Comparison of ENCODE assay signal across 8 mouse cellular contexts in genomic region chr17:32991965-32992698, GRCm38 (mm10). TPM values are rescaled to one million over a fixed set of nuclear protein-coding genes. Genes with fewer than 3 reads are reported as not detected.
DNase-seq lines count a peak whose midpoint lies in the region; ATAC-seq and TF ChIP-seq lines count a peak whose summit lies in the region.

No protein-coding gene starts in this region.

- no peak for ATAC-seq in kidney, embryonic 14.5 days (ENCODE audit: low FRiP score, low TSS enrichment)
- ATAC-seq in heart, embryonic 15.5 days (replicated peaks; ENCODE audit: insufficient number of reproducible peaks, insufficient read depth, low FRiP score, low read depth): no peak
- no peak for ATAC-seq in limb, embryonic 13.5 days (ENCODE audit: low FRiP score, low read depth)
- ATAC-seq in midbrain, postnatal 0 days (ENCODE audit: low FRiP score): no peak

- H3K27ac ChIP-seq in kidney, embryonic 14.5 days (ENCODE audit: low read depth, low read length): no peak overlapping the region
- no peak overlapping the region for H3K27ac ChIP-seq in heart, embryonic 15.5 days
- no peak overlapping the region for H3K27ac ChIP-seq in limb, embryonic 13.5 days
- H3K27ac ChIP-seq in midbrain, postnatal 0 days (ENCODE audit: low read depth, low read length): peak overlapping the region; percentile 88; the same call in 1 of the 2 replicates

- H3K9ac ChIP-seq in kidney, embryonic 14.5 days (ENCODE audit: low read depth, low read length): no peak overlapping the region
- no peak overlapping the region for H3K9ac ChIP-seq in heart, embryonic 15.5 days
- peak overlapping the region; percentile 80 for H3K9ac ChIP-seq in limb, embryonic 13.5 days
- no peak overlapping the region; the same call in 1 of the 2 replicates for H3K9ac ChIP-seq in midbrain, postnatal 0 days (replicated peaks; ENCODE audit: low read length, poor library complexity, severe bottlenecking)

- peak overlapping the region; percentile 77 for H3K4me2 ChIP-seq in kidney, embryonic 14.5 days (replicated peaks; ENCODE audit: low read depth, low read length)
- peak overlapping the region; percentile 71 for H3K4me2 ChIP-seq in heart, embryonic 15.5 days
- H3K4me2 ChIP-seq in limb, embryonic 13.5 days (replicated peaks): peak overlapping the region; percentile 85
- H3K4me2 ChIP-seq in midbrain, postnatal 0 days (ENCODE audit: low read depth, low read length, poor library complexity, severe bottlenecking): peak overlapping the region; percentile 83

- no peaks in the 10 kb centered on the region for H3K9me3 ChIP-seq in kidney, embryonic 14.5 days (ENCODE audit: control insufficient read depth, low read length)
- H3K9me3 ChIP-seq in heart, embryonic 15.5 days (replicated peaks): no peaks in the 10 kb centered on the region
- no peaks in the 10 kb centered on the region for H3K9me3 ChIP-seq in limb, embryonic 13.5 days
- no peaks in the 10 kb centered on the region for H3K9me3 ChIP-seq in midbrain, postnatal 0 days (ENCODE audit: low read length)

- no peak for DNase-seq in kidney, adult 18-20 months
- DNase-seq in T-cell, adult 2 months (ENCODE audit: low spot score): peak; percentile 53
- peak; percentile 22 for DNase-seq in midbrain, postnatal 0 days (ENCODE audit: low spot score)
- DNase-seq in left cerebral cortex, adult 8-10 months (ENCODE audit: low spot score in 2 of 2): no peak
- no peak for DNase-seq in ovary, postnatal 36 days (ENCODE audit: low spot score)

- peaks cover 11% of the 10 kb centered on the region; the same call in 1 of the 2 replicates for H3K36me3 ChIP-seq in kidney, embryonic 14.5 days (ENCODE audit: control insufficient read depth, insufficient read depth, low read length)
- H3K36me3 ChIP-seq in heart, embryonic 15.5 days: peaks cover 11% of the 10 kb centered on the region
- peaks cover 24% of the 10 kb centered on the region for H3K36me3 ChIP-seq in limb, embryonic 13.5 days
- H3K36me3 ChIP-seq in midbrain, postnatal 0 days (ENCODE audit: insufficient read depth, low read length): peaks cover 4% of the 10 kb centered on the region; the same call in 1 of the 2 replicates

- WGBS in kidney, embryonic 14.5 days: 74% methylated on average over 12 of the region's 12 CpGs
- WGBS in heart, embryonic 15.5 days: 64% methylated on average over 12 of the region's 12 CpGs
- WGBS in limb, embryonic 13.5 days: 73% methylated on average over 12 of the region's 12 CpGs
- WGBS in midbrain, postnatal 0 days: 61% methylated on average over 12 of the region's 12 CpGs

- H3K27me3 ChIP-seq in kidney, embryonic 14.5 days (ENCODE audit: control insufficient read depth, insufficient read depth, low read length): no peaks in the 10 kb centered on the region
- no peaks in the 10 kb centered on the region for H3K27me3 ChIP-seq in heart, embryonic 15.5 days
- no peaks in the 10 kb centered on the region for H3K27me3 ChIP-seq in limb, embryonic 13.5 days
- no peaks in the 10 kb centered on the region for H3K27me3 ChIP-seq in midbrain, postnatal 0 days (ENCODE audit: insufficient read depth, low read length)

- H3K4me1 ChIP-seq in kidney, embryonic 14.5 days (ENCODE audit: control insufficient read depth, insufficient read depth, low read length): 0 out of 2 replicates have a peak, but pooled peaks cover 3% of the 10 kb centered on the region
- peaks cover 7% of the 10 kb centered on the region for H3K4me1 ChIP-seq in heart, embryonic 15.5 days (replicated peaks)
- H3K4me1 ChIP-seq in limb, embryonic 13.5 days: peaks cover 6% of the 10 kb centered on the region
- H3K4me1 ChIP-seq in midbrain, postnatal 0 days (ENCODE audit: insufficient read depth, low read length): peaks cover 4% of the 10 kb centered on the region; the same call in 1 of the 2 replicates

- H3K4me3 ChIP-seq in kidney, embryonic 14.5 days (ENCODE audit: low read length): peak overlapping the region; percentile 65; the same call in 1 of the 2 replicates
- peak overlapping the region; percentile 81 for H3K4me3 ChIP-seq in heart, embryonic 15.5 days
- peak overlapping the region; percentile 80 for H3K4me3 ChIP-seq in limb, embryonic 13.5 days
- peak overlapping the region; percentile 73 for H3K4me3 ChIP-seq in midbrain, postnatal 0 days (ENCODE audit: low read depth, low read length)

- peak; percentile 52 for TF ChIP-seq CTCF in midbrain, postnatal 0 days (IDR thresholded peaks at IDR 0.05)

RNA-seq across cellular contexts. Expression of gene Zfp952, which starts 0.8 kb away (rescaled TPM):
- 7.6 and 13.5 TPM in 2 replicates for polyA plus RNA-seq in kidney, embryonic 14.5 days (2014; fragmentation: Nextera tagmentation; extraction: Ambion mirVana)
- polyA plus RNA-seq in heart, embryonic 15.5 days (2015; fragmentation: Nextera tagmentation; extraction: Ambion mirVana): 6.7 and 8.9 TPM in 2 replicates
- 14.9 and 17.6 TPM in 2 replicates for polyA plus RNA-seq in limb, embryonic 13.5 days (2015; fragmentation: Nextera tagmentation; extraction: Ambion mirVana)
- total RNA-seq in midbrain, postnatal 0 days (2014; rRNA removed): 9.9 and 15.7 TPM in 2 replicates
- 12.1 TPM in 2 replicates for polyA plus RNA-seq in midbrain, postnatal 0 days (2015; fragmentation: Nextera tagmentation; extraction: Ambion mirVana)
- 10 to 100 TPM; 15.0 to 16.7 (median 15.9) TPM for total RNA-seq in left cerebral cortex, adult 8-10 months (2022)

RNA-seq across cellular contexts. Expression of gene Zfp472, which starts 26.5 kb away (rescaled TPM):
- 11.0 and 15.4 TPM in 2 replicates for polyA plus RNA-seq in kidney, embryonic 14.5 days (2014; fragmentation: Nextera tagmentation; extraction: Ambion mirVana)
- 4.9 and 7.4 TPM in 2 replicates for polyA plus RNA-seq in heart, embryonic 15.5 days (2015; fragmentation: Nextera tagmentation; extraction: Ambion mirVana)
- 12.3 and 13.1 TPM in 2 replicates for polyA plus RNA-seq in limb, embryonic 13.5 days (2015; fragmentation: Nextera tagmentation; extraction: Ambion mirVana)
- 4.2 and 5.7 TPM in 2 replicates for total RNA-seq in midbrain, postnatal 0 days (2014; rRNA removed)
- 6.1 TPM in 2 replicates for polyA plus RNA-seq in midbrain, postnatal 0 days (2015; fragmentation: Nextera tagmentation; extraction: Ambion mirVana)
- 1 to 10 TPM; 4.8 to 7.0 (median 5.9) TPM for total RNA-seq in left cerebral cortex, adult 8-10 months (2022)

RNA-seq across cellular contexts. Expression of gene Zfp763, which starts 41.1 kb away (rescaled TPM):
- polyA plus RNA-seq in kidney, embryonic 14.5 days (2014; fragmentation: Nextera tagmentation; extraction: Ambion mirVana): 11.9 and 18.5 TPM in 2 replicates
- polyA plus RNA-seq in heart, embryonic 15.5 days (2015; fragmentation: Nextera tagmentation; extraction: Ambion mirVana): 6.0 and 6.2 TPM in 2 replicates
- polyA plus RNA-seq in limb, embryonic 13.5 days (2015; fragmentation: Nextera tagmentation; extraction: Ambion mirVana): 18.5 and 18.6 TPM in 2 replicates
- total RNA-seq in midbrain, postnatal 0 days (2014; rRNA removed): 10.8 and 20.8 TPM in 2 replicates
- 18.2 and 19.7 TPM in 2 replicates for polyA plus RNA-seq in midbrain, postnatal 0 days (2015; fragmentation: Nextera tagmentation; extraction: Ambion mirVana)
- total RNA-seq in left cerebral cortex, adult 8-10 months (2022): 10 to 100 TPM; 18.8 to 22.3 (median 20.7) TPM

RNA-seq across cellular contexts. Expression of gene Cyp4f13, which starts 44.9 kb away (rescaled TPM):
- 8.4 and 10.3 TPM in 2 replicates for polyA plus RNA-seq in kidney, embryonic 14.5 days (2014; fragmentation: Nextera tagmentation; extraction: Ambion mirVana)
- polyA plus RNA-seq in heart, embryonic 15.5 days (2015; fragmentation: Nextera tagmentation; extraction: Ambion mirVana): 10.0 and 11.6 TPM in 2 replicates
- 9.3 and 9.9 TPM in 2 replicates for polyA plus RNA-seq in limb, embryonic 13.5 days (2015; fragmentation: Nextera tagmentation; extraction: Ambion mirVana)
- 8.9 and 15.1 TPM in 2 replicates for total RNA-seq in midbrain, postnatal 0 days (2014; rRNA removed)
- polyA plus RNA-seq in midbrain, postnatal 0 days (2015; fragmentation: Nextera tagmentation; extraction: Ambion mirVana): 8.0 and 8.7 TPM in 2 replicates
- total RNA-seq in left cerebral cortex, adult 8-10 months (2022): 10 to 100 TPM; 20.5 to 22.6 (median 22.5) TPM

Comparison
In these comparisons a context has a peak if more than half of its experiments do, and no peak if none do; other contexts are left out.
1. DNase-seq: peak in T-cell, adult 2 months (single experiment) and midbrain, postnatal 0 days (single experiment); none in kidney, adult 18-20 months (single experiment), left cerebral cortex, adult 8-10 months (0 of 2) and ovary, postnatal 36 days (single experiment).
2. Peak in every context shown above with its lines, with median percentiles within 50 percentile points of each other: H3K4me2 ChIP-seq and H3K4me3 ChIP-seq.